Mouse (Mus musculus): ENCODE data around the gene Arrdc5. TPM values are rescaled to one million over a fixed set of nuclear protein-coding genes. Genes with fewer than 3 reads are reported as not detected.

Gene Arrdc5
- total and polyA plus RNA-seq, 3 experiments, result not detected

DNA sequence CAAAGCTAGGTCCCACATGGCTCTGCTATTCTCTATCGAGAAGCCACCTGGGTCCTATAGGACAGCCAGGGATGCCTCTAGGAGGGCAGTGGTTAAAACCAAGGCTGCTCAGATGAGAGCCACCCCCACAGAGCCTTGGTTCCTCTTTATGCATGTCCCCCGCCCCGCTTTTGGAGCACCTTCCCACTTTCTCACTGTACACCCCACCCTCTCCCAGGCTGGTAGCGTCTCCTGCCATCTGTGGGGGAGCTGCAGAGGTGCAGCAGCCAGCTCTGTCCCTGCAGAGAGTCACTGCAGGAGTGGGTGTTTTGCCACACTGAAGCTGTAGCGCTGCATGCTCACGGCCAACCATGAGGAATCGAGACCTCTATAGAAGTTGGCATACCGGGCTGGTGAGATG is 16.8 kb downstream of the Arrdc5 start:
- H3K9ac ChIP-seq (ENCODE audit: insufficient read depth, low read depth), result no peak overlapping the region
- no peak overlapping the region for H3K27ac ChIP-seq (ENCODE audit: insufficient read depth, low read depth)
- H3K36me3 ChIP-seq (replicated peaks in 1 of 2; ENCODE audit: control insufficient read depth in 1 of 2, insufficient read depth in 1 of 2, low read length in 1 of 2), result peaks cover 49 to 78% of the 10 kb centered on the region in 2 experiments
- no peak for DNase-seq (ENCODE audit: extremely low read depth)
- in situ Hi-C loops (cut with MboI; ENCODE audit: low pct_ligation_motif_present, low pct_unique_long_range_greater_than_20kb, low sequenced_read_pairs) (no loop called here), dilution Hi-C loops (cut with MboI; ENCODE audit: extremely low pct_ligation_motif_present, extremely low pct_unique_long_range_greater_than_20kb, low sequenced_read_pairs) (no loop called here)
- TF ChIP-seq JUND (conservative IDR thresholded peaks at IDR 0.05; ENCODE audit: low read depth, low read length) (no peak), NELFE (IDR thresholded peaks at IDR 0.05; ENCODE audit: low read depth, low read length) (no peak), UBTF (IDR thresholded peaks at IDR 0.05; ENCODE audit: low read depth, low read length) (no peak), BHLHE40 (IDR thresholded peaks at IDR 0.05; ENCODE audit: low read depth, low read length) (no peak), RAD21 (IDR thresholded peaks at IDR 0.05; ENCODE audit: low read depth, low read length) (no peak), ZC3H11A (IDR thresholded peaks at IDR 0.05; ENCODE audit: low read depth, low read length) (no peak), USF2 (conservative IDR thresholded peaks at IDR 0.05; ENCODE audit: low read depth, low read length) (no peak)
- no peaks in the 10 kb centered on the region for H3K27me3 ChIP-seq (replicated peaks)
- no peaks in the 10 kb centered on the region for H3K79me2 ChIP-seq (replicated peaks; ENCODE audit: control insufficient read depth, extremely low read depth, insufficient read depth, poor library complexity, severe bottlenecking)
- no peaks in the 10 kb centered on the region for H3K9me3 ChIP-seq (replicated peaks; ENCODE audit: low read length)
- no peak overlapping the region for H3K4me3 ChIP-seq (replicated peaks in 1 of 3; ENCODE audit: low read depth in 2 of 3, low read length in 2 of 3, poor library complexity in 1 of 3)
- H3K4me1 ChIP-seq (ENCODE audit: control insufficient read depth in 1 of 2, insufficient read depth in 2 of 2), result peaks cover 26 to 52% of the 10 kb centered on the region in 2 experiments
- no peak overlapping the region for H3K4me2 ChIP-seq (ENCODE audit: insufficient read depth, low read depth, poor library complexity, severe bottlenecking)

DNA sequence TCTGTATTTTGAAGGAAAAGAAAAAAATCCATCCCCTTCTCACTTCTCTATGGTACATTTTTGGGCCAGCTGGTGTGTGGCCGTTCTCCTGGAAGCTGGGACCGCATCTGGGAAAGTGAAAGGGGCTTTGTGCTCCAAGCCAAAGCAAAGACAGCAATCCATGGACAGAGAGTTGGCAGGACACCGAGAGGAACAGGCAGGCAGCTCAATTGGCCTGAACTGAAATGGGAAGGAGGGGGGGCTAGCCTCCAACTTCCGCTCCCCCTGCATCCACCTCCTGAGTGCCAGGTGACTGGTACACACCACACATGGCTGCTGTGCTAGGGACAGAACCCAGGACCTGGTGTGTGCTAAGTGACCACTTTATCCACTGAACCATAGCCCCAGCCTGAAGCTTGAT is 17.3 kb downstream of the Arrdc5 start:
- H3K4me2 ChIP-seq (ENCODE audit: insufficient read depth, low read depth, poor library complexity, severe bottlenecking), result no peak overlapping the region
- no peaks in the 10 kb centered on the region for H3K9me3 ChIP-seq (replicated peaks; ENCODE audit: low read length)
- no peaks in the 10 kb centered on the region for H3K79me2 ChIP-seq (replicated peaks; ENCODE audit: control insufficient read depth, extremely low read depth, insufficient read depth, poor library complexity, severe bottlenecking)
- no peaks in the 10 kb centered on the region for H3K27me3 ChIP-seq (replicated peaks)
- peaks cover 49 to 81% of the 10 kb centered on the region in 2 experiments for H3K36me3 ChIP-seq (replicated peaks in 1 of 2; ENCODE audit: control insufficient read depth in 1 of 2, insufficient read depth in 1 of 2, low read length in 1 of 2)
- no peak for DNase-seq (ENCODE audit: extremely low read depth)
- dilution Hi-C loops (cut with MboI; ENCODE audit: extremely low pct_ligation_motif_present, extremely low pct_unique_long_range_greater_than_20kb, low sequenced_read_pairs) (no loop called here), in situ Hi-C loops (cut with MboI; ENCODE audit: low pct_ligation_motif_present, low pct_unique_long_range_greater_than_20kb, low sequenced_read_pairs) (no loop called here)
- H3K27ac ChIP-seq (ENCODE audit: insufficient read depth, low read depth), result no peak overlapping the region
- H3K4me1 ChIP-seq (ENCODE audit: control insufficient read depth in 1 of 2, insufficient read depth in 2 of 2), result peaks cover 25 to 52% of the 10 kb centered on the region in 2 experiments
- TF ChIP-seq MXI1 (IDR thresholded peaks at IDR 0.05; ENCODE audit: low read depth, low read length), result no peak
- TF ChIP-seq UBTF (IDR thresholded peaks at IDR 0.05; ENCODE audit: low read depth, low read length), result no peak
- TF ChIP-seq USF2 (conservative IDR thresholded peaks at IDR 0.05; ENCODE audit: low read depth, low read length), result no peak
- TF ChIP-seq ZKSCAN1 (IDR thresholded peaks at IDR 0.05; ENCODE audit: borderline replicate concordance, low read depth, low read length), result no peak
- H3K9ac ChIP-seq (ENCODE audit: insufficient read depth, low read depth), result no peak overlapping the region
- no peak overlapping the region for H3K4me3 ChIP-seq (replicated peaks in 1 of 3; ENCODE audit: low read depth in 2 of 3, low read length in 2 of 3, poor library complexity in 1 of 3)

DNA sequence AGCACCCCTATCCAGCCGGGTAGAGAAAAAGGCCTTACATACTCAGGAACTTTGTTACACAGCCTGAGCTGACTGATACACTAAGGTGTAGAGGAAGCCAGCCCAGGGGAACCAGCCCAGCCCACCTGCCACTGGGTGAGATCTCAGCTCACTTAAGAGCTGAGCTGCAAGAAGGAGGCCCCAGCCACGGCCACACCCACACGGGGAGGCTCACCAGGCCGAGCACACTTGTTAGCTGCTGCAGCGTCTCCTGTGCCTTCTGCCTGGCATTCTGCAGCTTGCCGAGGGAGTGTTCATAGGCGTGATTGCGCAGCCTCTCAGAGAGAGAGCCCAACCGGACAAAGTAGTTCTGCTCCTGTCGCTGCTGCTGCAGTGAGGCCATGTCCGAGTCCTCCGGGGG is 18.9 kb downstream of the Arrdc5 start:
- dilution Hi-C loops (cut with MboI; ENCODE audit: extremely low pct_ligation_motif_present, extremely low pct_unique_long_range_greater_than_20kb, low sequenced_read_pairs), result no loop called here
- no peaks in the 10 kb centered on the region for H3K9me3 ChIP-seq (replicated peaks; ENCODE audit: low read length)
- peaks cover 44 to 69% of the 10 kb centered on the region in 2 experiments for H3K36me3 ChIP-seq (replicated peaks in 1 of 2; ENCODE audit: control insufficient read depth in 1 of 2, insufficient read depth in 1 of 2, low read length in 1 of 2)
- H3K9ac ChIP-seq (ENCODE audit: insufficient read depth, low read depth), result no peak overlapping the region
- no peak overlapping the region for H3K4me2 ChIP-seq (ENCODE audit: insufficient read depth, low read depth, poor library complexity, severe bottlenecking)
- peaks cover 24 to 45% of the 10 kb centered on the region in 2 experiments for H3K4me1 ChIP-seq (ENCODE audit: control insufficient read depth in 1 of 2, insufficient read depth in 2 of 2)
- H3K27me3 ChIP-seq (replicated peaks), result no peaks in the 10 kb centered on the region
- H3K27ac ChIP-seq (ENCODE audit: insufficient read depth, low read depth), result no peak overlapping the region
- TF ChIP-seq MAX (IDR thresholded peaks at IDR 0.05; ENCODE audit: low read length) (no peak), ELF1 (IDR thresholded peaks at IDR 0.05; ENCODE audit: low read depth, low read length) (no peak), ZNF384 (IDR thresholded peaks at IDR 0.05; ENCODE audit: low read depth, low read length) (no peak), POLR2A (IDR thresholded peaks at IDR 0.05; ENCODE audit: low read depth, low read length) (no peak), ZMIZ1 (IDR thresholded peaks at IDR 0.05; ENCODE audit: low read depth, low read length) (no peak), E2F4 (IDR thresholded peaks at IDR 0.05; ENCODE audit: insufficient replicate concordance, low read depth, low read length) (no peak), CTCF (conservative IDR thresholded peaks at IDR 0.05 in 1 of 2, IDR thresholded peaks at IDR 0.05 in 1 of 2; ENCODE audit: low read depth in 2 of 2, low read length in 2 of 2) (no peak), NRF1 (IDR thresholded peaks at IDR 0.05; ENCODE audit: low read depth, low read length) (no peak), RAD21 (IDR thresholded peaks at IDR 0.05; ENCODE audit: low read depth, low read length) (no peak), HCFC1 (IDR thresholded peaks at IDR 0.05; ENCODE audit: low read depth, low read length) (no peak), ETS1 (conservative IDR thresholded peaks at IDR 0.05; ENCODE audit: low read depth, low read length) (no peak), BHLHE40 (IDR thresholded peaks at IDR 0.05; ENCODE audit: low read depth, low read length) (no peak), MAFK (IDR thresholded peaks at IDR 0.05; ENCODE audit: insufficient replicate concordance, low read length) (no peak), CHD1 (IDR thresholded peaks at IDR 0.05; ENCODE audit: low read depth, low read length) (no peak)
- in situ Hi-C loops (cut with MboI; ENCODE audit: low pct_ligation_motif_present, low pct_unique_long_range_greater_than_20kb, low sequenced_read_pairs), result no loop called here
- no peak for DNase-seq (ENCODE audit: extremely low read depth)
- no peak overlapping the region for H3K4me3 ChIP-seq (replicated peaks in 1 of 3; ENCODE audit: low read depth in 2 of 3, low read length in 2 of 3, poor library complexity in 1 of 3)
- H3K79me2 ChIP-seq (replicated peaks; ENCODE audit: control insufficient read depth, extremely low read depth, insufficient read depth, poor library complexity, severe bottlenecking), result peaks cover 4% of the 10 kb centered on the region

Data from CH12.LX (cell line).